Mouse (Mus musculus) stomach, postnatal 0 days (tissue): ENCODE results near the gene Rsg1.

Experiments
- CTCF ChIP-seq: IDR thresholded peaks from 2 replicates; pipeline ENCODE4 v1.5.1; 2016; ENCODE audit warnings: antibody characterized with exemption, low read depth, mild to moderate bottlenecking, moderate library complexity
- EP300 ChIP-seq: optimal IDR thresholded peaks from 2 replicates; pipeline ENCODE3; 2016; ENCODE audit warnings: antibody characterized with exemption

- TF ChIP-seq CTCF (no peak), EP300 (no peak)
Observed at GRCm38 (mm10) chr4:141254234-141254633, 40.5 kb downstream of the Rsg1 start.
